Mouse (Mus musculus): ENCODE measurements around the gene Ift52. TPM values are rescaled to one million over a fixed set of nuclear protein-coding genes. Genes with fewer than 3 reads are reported as not detected.
A peak's percentile ranks its signal among the peaks of the same experiment; 100 is the strongest.

Ift52 gene
- 43.0 and 44.8 TPM in 2 replicates for polyA plus RNA-seq (2014; fragmentation: Nextera tagmentation; extraction: Ambion mirVana)

DNA sequence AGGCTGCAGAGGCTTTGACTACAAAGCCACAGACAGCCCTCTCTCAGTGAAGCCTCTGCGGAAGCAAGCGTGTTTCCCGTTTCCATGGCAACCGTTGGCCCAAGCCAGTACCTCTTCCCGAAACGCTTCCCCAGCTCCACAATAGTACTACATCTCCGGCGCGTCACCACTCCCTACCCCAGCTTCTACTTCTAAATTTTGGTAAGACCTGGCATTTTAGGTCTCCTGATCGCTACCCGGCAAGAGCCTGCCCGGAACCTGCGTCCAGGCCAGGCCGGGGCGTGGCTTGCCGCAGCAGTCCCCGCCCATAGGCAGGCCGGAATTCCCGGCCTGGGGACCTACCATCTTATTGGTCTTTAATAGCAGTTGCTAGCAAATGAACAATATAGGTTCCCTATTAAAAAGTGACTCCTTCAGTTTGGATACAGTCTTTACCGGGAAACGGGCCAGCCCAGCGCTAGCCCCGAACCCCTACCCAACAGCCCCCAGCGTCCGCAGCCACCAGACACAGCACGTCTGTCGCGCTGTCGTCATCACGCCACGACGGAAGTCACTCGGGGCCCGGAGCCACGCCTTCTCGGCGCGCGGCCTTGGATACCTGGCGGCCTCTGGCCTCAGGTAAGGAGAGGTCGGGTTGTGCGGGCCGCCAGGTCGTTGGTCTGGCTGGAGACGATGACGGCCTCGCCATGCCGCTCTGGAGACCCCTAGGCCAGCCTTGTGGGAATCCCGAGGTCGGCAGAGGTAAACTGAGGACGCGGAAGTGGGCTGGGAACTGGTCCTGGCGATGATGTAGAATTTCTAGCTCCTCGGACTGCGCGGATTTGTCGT lies at the start of gene Ift52:
Ift52 (plus strand) TSS at position 439 of the 828 bp plus-strand sequence.
- no peaks in the 10 kb centered on the region for H3K27me3 ChIP-seq (replicated peaks; ENCODE audit: control insufficient read depth, insufficient read depth, low read length)
- H3K9ac ChIP-seq (ENCODE audit: low read depth, low read length) = peak within 1 kb of the TSS; percentile 81
- under 1% methylated on average over 57 of the region's 57 CpGs for WGBS
- peaks cover 7% of the 10 kb centered on the region for H3K4me1 ChIP-seq (replicated peaks; ENCODE audit: control insufficient read depth, insufficient read depth, low read length)
- H3K27ac ChIP-seq (ENCODE audit: low read depth, low read length) = peak within 1 kb of the TSS; percentile 28; the same call in 1 of the 2 replicates
- H3K9me3 ChIP-seq (ENCODE audit: control insufficient read depth, low read length) = no peaks in the 10 kb centered on the region
- H3K4me3 ChIP-seq (ENCODE audit: low read depth, low read length) = peak within 1 kb of the TSS; percentile 94
- DNase-seq (ENCODE audit: low spot score) = peak; percentile 92
- H3K4me2 ChIP-seq = peak within 1 kb of the TSS; percentile 74
- peak; percentile 95 for ATAC-seq (replicated peaks; ENCODE audit: low FRiP score)
- no peaks in the 10 kb centered on the region for H3K36me3 ChIP-seq (ENCODE audit: control insufficient read depth, insufficient read depth, low read length)

DNA sequence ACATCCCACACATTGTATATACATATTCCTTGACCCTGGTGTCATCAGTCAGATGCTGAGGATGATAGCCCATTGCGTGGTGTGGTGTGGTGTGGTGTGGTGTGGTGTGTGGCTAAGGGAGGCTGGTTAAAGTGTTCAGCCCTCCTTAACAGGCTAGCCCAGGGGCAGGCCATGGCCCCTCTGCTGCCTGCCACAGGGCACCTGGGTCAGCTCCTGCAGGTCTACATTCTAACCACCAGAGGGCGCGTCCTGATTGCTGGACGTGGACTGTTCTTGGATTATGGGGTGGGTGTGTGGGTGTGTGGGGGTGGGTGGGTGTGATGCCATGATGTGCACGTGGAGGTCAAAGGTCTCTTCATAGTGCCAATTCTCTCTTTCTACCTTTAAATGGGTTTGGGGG lies 48.8 kb upstream of the Ift52 start:
- Histone ChIP-seq H3K4me2 (no peak overlapping the region), H3K4me3 (ENCODE audit: low read depth, low read length) (no peak overlapping the region), H3K27ac (ENCODE audit: low read depth, low read length) (no peak overlapping the region), H3K4me1 (replicated peaks; ENCODE audit: control insufficient read depth, insufficient read depth, low read length) (peaks cover 3% of the 10 kb centered on the region; the same call in 1 of the 2 replicates), H3K36me3 (ENCODE audit: control insufficient read depth, insufficient read depth, low read length) (no peaks in the 10 kb centered on the region), H3K9ac (ENCODE audit: low read depth, low read length) (no peak overlapping the region), H3K27me3 (replicated peaks; ENCODE audit: control insufficient read depth, insufficient read depth, low read length) (no peaks in the 10 kb centered on the region), H3K9me3 (ENCODE audit: control insufficient read depth, low read length) (no peaks in the 10 kb centered on the region)
- 9% methylated on average over 5 of the region's 5 CpGs for WGBS
- peak; percentile 23; the same call in 1 of the 2 replicates for ATAC-seq (replicated peaks; ENCODE audit: low FRiP score)
- no peak for DNase-seq (ENCODE audit: low spot score)

DNA sequence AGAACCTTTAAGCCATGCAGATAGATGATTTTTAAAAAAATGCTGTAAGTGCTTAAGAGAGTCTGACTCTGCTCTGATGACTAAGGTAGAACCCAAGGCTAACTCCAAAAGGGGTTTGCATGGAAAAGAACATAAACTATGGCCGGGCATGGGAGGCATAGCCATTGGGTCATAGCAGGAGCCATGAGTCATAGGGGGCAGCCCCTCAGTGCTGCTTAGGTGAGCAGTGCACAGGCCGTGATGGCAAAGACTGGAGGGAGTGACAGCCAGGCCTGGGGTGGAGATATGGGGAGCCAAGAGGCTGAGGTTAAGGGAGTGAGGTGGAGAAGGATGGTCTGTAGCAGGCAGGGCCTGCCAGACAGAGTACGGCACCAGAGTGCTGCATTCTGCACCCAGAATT lies 48.1 kb upstream of the Ift52 start:
- H3K4me1 ChIP-seq (replicated peaks; ENCODE audit: control insufficient read depth, insufficient read depth, low read length) = peaks cover 9% of the 10 kb centered on the region; the same call in 1 of the 2 replicates
- H3K36me3 ChIP-seq (ENCODE audit: control insufficient read depth, insufficient read depth, low read length) = no peaks in the 10 kb centered on the region
- ATAC-seq (replicated peaks; ENCODE audit: low FRiP score) = no peak
- no peak overlapping the region for H3K4me3 ChIP-seq (ENCODE audit: low read depth, low read length)
- no peak overlapping the region for H3K27ac ChIP-seq (ENCODE audit: low read depth, low read length)
- H3K4me2 ChIP-seq = no peak overlapping the region
- 72% methylated on average over 3 of the region's 3 CpGs for WGBS
- H3K9ac ChIP-seq (ENCODE audit: low read depth, low read length) = no peak overlapping the region
- no peak for DNase-seq (ENCODE audit: low spot score)
- no peaks in the 10 kb centered on the region for H3K9me3 ChIP-seq (ENCODE audit: control insufficient read depth, low read length)
- no peaks in the 10 kb centered on the region for H3K27me3 ChIP-seq (replicated peaks; ENCODE audit: control insufficient read depth, insufficient read depth, low read length)

DNA sequence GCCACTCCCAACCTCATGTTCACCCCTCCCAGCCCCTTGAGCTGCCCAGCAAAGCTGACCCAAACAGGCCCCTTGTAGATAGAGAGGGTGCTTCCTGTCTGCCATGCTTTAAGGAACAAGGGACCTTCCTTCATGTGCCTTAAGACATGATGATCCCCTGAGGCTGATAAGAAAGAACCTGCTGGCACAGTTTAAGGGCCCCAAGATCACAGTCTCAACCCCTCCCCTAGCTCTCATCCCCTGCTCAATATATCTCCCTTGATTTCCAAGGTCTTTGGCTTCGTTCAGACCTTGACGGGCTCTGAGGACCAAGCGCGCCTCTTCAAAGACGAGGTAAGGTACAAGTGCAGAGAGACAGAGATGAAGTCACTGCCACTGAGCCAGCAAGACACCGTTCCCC lies 46.3 kb upstream of the Ift52 start:
- DNase-seq (ENCODE audit: low spot score) (no peak), ATAC-seq (replicated peaks; ENCODE audit: low FRiP score) (no peak)
- 75% methylated on average over 6 of the region's 6 CpGs for WGBS
- H3K4me2 ChIP-seq = no peak overlapping the region
- H3K27me3 ChIP-seq (replicated peaks; ENCODE audit: control insufficient read depth, insufficient read depth, low read length) = no peaks in the 10 kb centered on the region
- no peaks in the 10 kb centered on the region for H3K9me3 ChIP-seq (ENCODE audit: control insufficient read depth, low read length)
- peaks cover 9% of the 10 kb centered on the region; the same call in 1 of the 2 replicates for H3K4me1 ChIP-seq (replicated peaks; ENCODE audit: control insufficient read depth, insufficient read depth, low read length)
- no peak overlapping the region for H3K4me3 ChIP-seq (ENCODE audit: low read depth, low read length)
- H3K27ac ChIP-seq (ENCODE audit: low read depth, low read length) = no peak overlapping the region
- no peak overlapping the region for H3K9ac ChIP-seq (ENCODE audit: low read depth, low read length)
- no peaks in the 10 kb centered on the region for H3K36me3 ChIP-seq (ENCODE audit: control insufficient read depth, insufficient read depth, low read length)

DNA sequence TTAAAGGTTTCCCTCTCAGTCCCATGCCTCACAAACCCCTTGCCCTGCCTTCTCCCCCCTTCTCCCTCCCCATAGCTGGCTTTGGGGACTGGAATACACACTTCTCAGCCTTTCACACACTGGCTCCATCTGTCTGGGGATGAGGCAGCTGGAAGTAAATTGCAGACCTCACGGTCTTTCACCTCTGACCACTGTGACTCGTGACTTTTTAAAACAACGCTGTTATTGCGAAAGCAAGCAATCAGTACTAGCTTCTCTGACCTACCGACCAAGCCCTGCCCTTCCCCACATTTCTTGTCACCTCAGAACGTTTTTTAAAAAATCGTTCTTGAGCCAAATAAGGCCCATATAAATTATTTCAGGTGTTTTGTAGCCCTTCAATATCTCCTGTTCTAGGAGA lies 44.4 kb upstream of the Ift52 start:
- WGBS = 31% methylated on average over 7 of the region's 7 CpGs
- ATAC-seq (replicated peaks; ENCODE audit: low FRiP score) (no peak; the same call in 1 of the 2 replicates), DNase-seq (ENCODE audit: low spot score) (no peak)
- H3K9me3 ChIP-seq (ENCODE audit: control insufficient read depth, low read length) = no peaks in the 10 kb centered on the region
- no peak overlapping the region for H3K9ac ChIP-seq (ENCODE audit: low read depth, low read length)
- H3K4me1 ChIP-seq (replicated peaks; ENCODE audit: control insufficient read depth, insufficient read depth, low read length) = peaks cover 9% of the 10 kb centered on the region; the same call in 1 of the 2 replicates
- no peak overlapping the region for H3K4me3 ChIP-seq (ENCODE audit: low read depth, low read length)
- H3K4me2 ChIP-seq = no peak overlapping the region
- H3K27me3 ChIP-seq (replicated peaks; ENCODE audit: control insufficient read depth, insufficient read depth, low read length) = no peaks in the 10 kb centered on the region
- H3K36me3 ChIP-seq (ENCODE audit: control insufficient read depth, insufficient read depth, low read length) = no peaks in the 10 kb centered on the region
- H3K27ac ChIP-seq (ENCODE audit: low read depth, low read length) = no peak overlapping the region

DNA sequence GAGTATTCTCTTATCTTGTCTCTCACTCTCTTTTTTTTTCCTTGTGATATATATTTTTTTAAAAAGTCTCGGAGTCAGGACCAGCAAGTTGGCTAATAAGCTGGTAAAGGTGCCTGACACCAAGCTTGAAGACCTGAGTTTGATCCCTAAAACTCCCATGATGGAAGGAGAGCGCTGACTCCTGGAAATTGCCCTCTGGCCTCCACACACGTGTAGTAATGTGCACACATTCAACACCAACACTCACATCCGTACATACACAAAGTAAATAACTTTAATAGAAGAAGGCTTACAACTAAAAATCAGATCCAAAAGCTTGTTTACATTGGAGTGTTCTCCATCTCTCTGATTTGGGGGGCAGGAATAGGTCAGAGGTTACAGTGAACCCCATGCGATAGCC lies 43.9 kb upstream of the Ift52 start:
- 67% methylated on average over 5 of the region's 5 CpGs for WGBS
- H3K4me3 ChIP-seq (ENCODE audit: low read depth, low read length) = no peak overlapping the region
- ATAC-seq (replicated peaks; ENCODE audit: low FRiP score) (no peak), DNase-seq (ENCODE audit: low spot score) (no peak)
- H3K4me2 ChIP-seq = no peak overlapping the region
- no peak overlapping the region for H3K9ac ChIP-seq (ENCODE audit: low read depth, low read length)
- H3K4me1 ChIP-seq (replicated peaks; ENCODE audit: control insufficient read depth, insufficient read depth, low read length) = peaks cover 9% of the 10 kb centered on the region; the same call in 1 of the 2 replicates
- H3K27me3 ChIP-seq (replicated peaks; ENCODE audit: control insufficient read depth, insufficient read depth, low read length) = no peaks in the 10 kb centered on the region
- no peak overlapping the region for H3K27ac ChIP-seq (ENCODE audit: low read depth, low read length)
- H3K9me3 ChIP-seq (ENCODE audit: control insufficient read depth, low read length) = no peaks in the 10 kb centered on the region
- H3K36me3 ChIP-seq (ENCODE audit: control insufficient read depth, insufficient read depth, low read length) = no peaks in the 10 kb centered on the region

DNA sequence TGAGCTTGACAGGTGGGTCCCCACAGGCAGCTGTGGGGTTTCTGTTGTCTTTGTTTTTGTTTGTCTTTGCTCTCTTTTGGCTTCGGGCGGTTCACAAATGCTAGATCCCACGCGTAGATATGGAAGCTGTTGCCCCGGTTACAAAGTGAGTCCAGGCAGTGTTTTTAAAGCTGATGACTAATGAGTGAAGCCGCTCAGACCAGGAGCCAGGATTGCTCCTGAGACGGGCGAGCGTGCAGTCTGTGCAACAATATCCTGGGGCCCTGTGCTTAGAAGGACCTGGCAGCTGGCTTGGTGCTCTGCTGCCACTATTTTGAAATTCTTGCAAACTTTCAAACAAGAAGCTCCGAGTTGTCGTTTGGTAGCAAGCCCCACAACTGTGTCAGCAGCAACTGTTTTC lies 43.5 kb upstream of the Ift52 start:
- WGBS = 48% methylated on average over 11 of the region's 11 CpGs
- no peak overlapping the region for H3K4me3 ChIP-seq (ENCODE audit: low read depth, low read length)
- ATAC-seq (replicated peaks; ENCODE audit: low FRiP score) (no peak), DNase-seq (ENCODE audit: low spot score) (no peak)
- no peaks in the 10 kb centered on the region for H3K36me3 ChIP-seq (ENCODE audit: control insufficient read depth, insufficient read depth, low read length)
- H3K9ac ChIP-seq (ENCODE audit: low read depth, low read length) = no peak overlapping the region
- no peak overlapping the region; the same call in 1 of the 2 replicates for H3K27ac ChIP-seq (ENCODE audit: low read depth, low read length)
- H3K27me3 ChIP-seq (replicated peaks; ENCODE audit: control insufficient read depth, insufficient read depth, low read length) = no peaks in the 10 kb centered on the region
- H3K9me3 ChIP-seq (ENCODE audit: control insufficient read depth, low read length) = no peaks in the 10 kb centered on the region
- no peak overlapping the region for H3K4me2 ChIP-seq
- H3K4me1 ChIP-seq (replicated peaks; ENCODE audit: control insufficient read depth, insufficient read depth, low read length) = peaks cover 9% of the 10 kb centered on the region; the same call in 1 of the 2 replicates

DNA sequence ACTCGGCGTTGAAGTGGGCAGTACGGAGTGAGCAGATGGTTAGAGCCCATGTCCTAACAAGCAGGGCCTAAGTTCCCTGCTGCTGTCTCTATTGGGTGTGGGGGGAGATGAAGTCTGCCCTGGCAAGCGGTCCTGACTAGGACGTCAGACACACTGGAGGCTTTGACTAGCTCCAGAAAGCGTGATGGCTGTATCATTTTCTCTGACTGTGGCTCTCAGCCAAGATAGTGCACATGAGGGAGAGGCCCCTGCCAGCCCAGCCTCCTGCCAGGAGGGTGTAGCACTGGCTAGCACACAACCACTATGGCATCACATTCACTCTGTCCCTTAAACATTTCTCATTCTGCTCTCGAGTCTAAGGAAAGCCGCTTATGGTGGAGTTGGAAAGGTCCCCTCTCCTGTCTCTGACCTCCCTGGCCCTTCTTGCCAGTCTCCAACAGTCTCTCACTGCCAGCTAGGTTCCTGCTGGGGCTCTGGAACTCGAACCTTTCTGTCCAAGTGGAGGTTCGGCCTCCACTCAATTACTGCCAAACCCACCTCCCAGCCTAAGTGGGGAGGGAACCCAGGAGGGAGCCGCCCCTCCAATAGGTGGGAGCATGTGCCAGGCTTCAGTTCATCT lies 41.9 kb upstream of the Ift52 start:
- ATAC-seq (replicated peaks; ENCODE audit: low FRiP score) (no peak), DNase-seq (ENCODE audit: low spot score) (no peak)
- Histone ChIP-seq H3K4me2 (no peak overlapping the region), H3K36me3 (ENCODE audit: control insufficient read depth, insufficient read depth, low read length) (no peaks in the 10 kb centered on the region), H3K4me1 (replicated peaks; ENCODE audit: control insufficient read depth, insufficient read depth, low read length) (peaks cover 9% of the 10 kb centered on the region; the same call in 1 of the 2 replicates), H3K27me3 (replicated peaks; ENCODE audit: control insufficient read depth, insufficient read depth, low read length) (no peaks in the 10 kb centered on the region), H3K9me3 (ENCODE audit: control insufficient read depth, low read length) (no peaks in the 10 kb centered on the region), H3K27ac (ENCODE audit: low read depth, low read length) (no peak overlapping the region), H3K4me3 (ENCODE audit: low read depth, low read length) (no peak overlapping the region), H3K9ac (ENCODE audit: low read depth, low read length) (no peak overlapping the region)
- WGBS = 81% methylated on average over 11 of the region's 11 CpGs

Measured in liver, embryonic 11.5 days (tissue).